Mouse (Mus musculus) ES-Bruce4 (cell line): ENCODE results near the gene Rims4.

Experiments
- CTCF ChIP-seq: IDR thresholded peaks from one replicate; pipeline ENCODE4 v1.8.1; 2011; ENCODE audit warnings: low read depth, low read length
- POLR2A ChIP-seq: IDR thresholded peaks from one replicate; pipeline ENCODE4 v1.8.1; 2011; ENCODE audit warnings: low read length; ENCODE audit not compliant: insufficient read depth

DNA sequence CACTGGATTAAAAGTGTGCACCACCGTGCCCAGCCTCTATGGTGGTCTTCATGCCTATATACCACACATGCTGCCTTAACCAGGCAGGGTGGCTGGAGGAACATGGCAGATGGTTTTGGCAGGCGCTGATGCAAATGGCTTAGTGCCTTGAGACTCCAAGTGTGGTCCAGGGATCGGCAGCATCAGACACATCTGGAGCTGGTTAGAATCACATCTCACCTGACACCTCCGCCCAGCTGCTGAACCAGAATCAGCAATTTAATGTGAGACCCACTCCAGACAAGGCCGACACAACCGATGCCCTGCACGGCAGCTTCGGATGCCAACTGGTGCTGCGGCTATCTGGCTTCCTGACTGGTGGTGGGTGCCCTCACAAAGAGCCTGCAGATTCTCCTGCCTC is 52.4 kb downstream of the Rims4 start:
- TF ChIP-seq POLR2A (no peak), CTCF (no peak)
